Mouse (Mus musculus) layer of hippocampus, adult 2 months (tissue): ENCODE measurements around the gene Cfap61. TPM values are rescaled to one million over a fixed set of nuclear protein-coding genes. Genes with fewer than 3 reads are reported as not detected.

Experiments
- DNase-seq, 2 experiments: peaks; one replicate each; pipeline ENCODE4 v3.0.0; 2022; ENCODE audit warnings: low spot score in 2 of 2
- H3K27ac ChIP-seq: fragments of 200-600 bp; 2 replicates; pipeline ENCODE4 v1.8.1; 2022
- H3K4me3 ChIP-seq: fragments of 200-600 bp; 2 replicates; pipeline ENCODE4 v1.8.1; 2022; ENCODE audit warnings: mild to moderate bottlenecking
- CTCF ChIP-seq: fragments of 200-600 bp; conservative IDR thresholded peaks from 2 replicates; pipeline ENCODE4 v1.8.1; 2022; ENCODE audit warnings: antibody characterized with exemption, mild to moderate bottlenecking, moderate library complexity
- total RNA-seq, 2 experiments: library from RNA; stranded (reverse); gene quantifications; 2 replicates each; pipeline ENCODE4 v1.2.3; 2021

Cfap61 gene
- total RNA-seq, 2 experiments from 2014 or later: 2.0 to 2.2 TPM

DNA sequence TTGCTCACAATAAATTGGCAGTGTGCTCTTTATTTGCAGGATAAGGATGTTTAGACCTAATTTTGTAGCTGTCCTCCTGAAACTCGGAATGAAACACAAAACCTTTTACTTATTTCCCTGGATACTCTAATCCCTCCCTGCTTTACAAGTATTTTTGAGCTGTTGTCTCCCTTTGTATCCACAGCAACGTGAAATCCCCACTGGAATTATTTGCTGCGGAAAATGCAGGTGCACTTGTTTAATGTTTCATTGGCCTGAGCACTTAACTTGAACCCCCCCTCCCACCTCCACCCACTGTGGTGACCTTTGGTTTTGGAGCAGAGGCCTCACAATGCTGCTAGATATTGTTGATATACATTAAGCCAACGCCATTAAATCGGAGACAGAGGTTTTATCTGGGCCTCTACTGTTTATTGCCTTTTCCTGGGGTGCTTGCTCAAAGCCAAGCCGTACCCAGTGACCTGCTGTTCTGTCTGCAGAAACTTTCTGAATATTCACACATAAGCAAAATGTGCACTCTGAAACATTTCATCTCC, 154.6 kb downstream of the Cfap61 start:
- DNase-seq: no peak
- TF ChIP-seq CTCF: no peak
- Histone ChIP-seq H3K27ac (no peak overlapping the region), H3K4me3 (no peak overlapping the region)

DNA sequence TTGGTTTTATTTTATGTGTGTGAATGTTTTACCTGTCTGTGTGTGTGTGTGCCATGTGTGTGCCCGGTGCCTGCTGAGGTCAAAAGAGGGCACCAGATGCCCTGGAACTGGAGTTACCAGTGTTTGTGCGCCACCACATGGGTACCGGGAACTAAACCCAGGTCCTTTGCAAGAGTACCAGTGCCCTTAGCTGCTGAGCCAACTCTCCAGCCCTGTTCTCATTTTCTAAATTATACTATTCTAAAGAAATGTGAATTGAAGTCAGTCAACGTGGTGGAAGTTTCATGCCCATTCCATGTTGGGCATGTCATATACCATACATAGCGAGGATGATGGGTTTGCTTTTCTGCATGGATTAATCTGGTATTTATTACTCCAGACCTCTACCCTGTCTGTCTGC, 162.9 kb downstream of the Cfap61 start:
- H3K4me3 ChIP-seq: no peak overlapping the region
- no peak for TF ChIP-seq CTCF
- H3K27ac ChIP-seq: no peak overlapping the region
- DNase-seq: no peak

DNA sequence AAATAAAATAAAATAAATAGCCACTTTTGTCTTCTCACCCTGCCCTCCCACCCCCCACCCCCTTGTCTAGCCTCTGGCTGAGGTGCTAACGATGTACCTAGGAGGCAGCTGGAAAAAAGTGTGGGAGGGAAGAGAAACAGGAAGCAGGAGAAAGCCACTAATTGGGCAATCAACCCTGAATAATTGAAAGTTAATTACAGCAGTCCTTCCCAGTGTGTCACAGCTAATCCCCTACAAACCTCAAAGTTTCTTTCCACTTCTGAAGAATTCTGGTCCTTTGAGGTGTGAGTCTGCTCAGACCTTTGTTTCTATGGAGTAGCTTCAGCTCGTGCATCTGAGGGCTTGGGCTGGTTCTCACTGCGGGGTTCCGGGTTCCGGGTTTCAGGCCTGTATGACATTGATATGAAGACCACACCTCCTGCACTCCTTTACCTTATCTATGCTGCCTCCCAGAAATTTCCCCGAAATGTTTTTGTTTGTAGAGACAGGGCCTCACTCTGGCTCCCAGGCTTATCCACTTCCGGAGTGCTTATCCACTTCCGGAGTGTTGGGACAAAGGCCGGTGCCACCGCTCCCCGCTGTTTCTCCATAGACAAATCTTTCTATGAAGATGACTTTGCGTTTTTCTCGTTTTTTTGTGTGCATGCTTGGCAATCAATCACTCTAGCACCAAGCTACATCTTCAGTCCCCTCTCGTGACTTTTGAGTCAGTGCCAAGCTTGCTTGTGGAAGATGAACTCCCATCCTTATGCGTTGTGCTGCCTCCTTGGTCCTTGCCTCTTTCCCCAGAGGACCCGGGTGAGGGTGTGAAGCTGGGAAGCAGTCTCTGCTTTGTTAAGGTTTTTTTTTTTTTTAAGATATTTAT, 164.5 kb downstream of the Cfap61 start:
- no peak for DNase-seq
- no peak overlapping the region for H3K4me3 ChIP-seq
- no peak for TF ChIP-seq CTCF

DNA sequence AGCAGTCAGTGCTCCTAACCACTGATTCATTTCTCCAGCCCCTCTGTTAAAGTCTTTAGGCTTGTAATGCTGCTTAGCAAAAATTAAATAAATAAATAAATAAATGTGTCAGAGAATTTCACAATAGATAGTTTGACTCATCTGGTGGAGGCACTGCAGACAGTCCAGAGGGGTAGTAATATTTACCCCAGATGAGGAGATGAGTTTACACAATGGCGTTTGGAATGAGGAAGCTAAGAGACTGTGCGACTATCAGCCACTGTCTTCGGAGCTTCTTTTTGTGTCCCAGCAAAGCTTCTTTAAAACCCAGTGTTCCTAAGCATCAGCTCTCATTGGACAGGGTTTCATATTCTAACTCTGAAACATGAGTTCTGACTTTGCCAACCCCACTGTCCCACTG, 165.3 kb downstream of the Cfap61 start:
- DNase-seq: no peak
- Histone ChIP-seq H3K4me3 (no peak overlapping the region), H3K27ac (no peak overlapping the region)
- no peak for TF ChIP-seq CTCF

More for the DNA sequence above, 164.5 kb downstream of the Cfap61 start:
- H3K27ac ChIP-seq: no peak overlapping the region

DNA sequence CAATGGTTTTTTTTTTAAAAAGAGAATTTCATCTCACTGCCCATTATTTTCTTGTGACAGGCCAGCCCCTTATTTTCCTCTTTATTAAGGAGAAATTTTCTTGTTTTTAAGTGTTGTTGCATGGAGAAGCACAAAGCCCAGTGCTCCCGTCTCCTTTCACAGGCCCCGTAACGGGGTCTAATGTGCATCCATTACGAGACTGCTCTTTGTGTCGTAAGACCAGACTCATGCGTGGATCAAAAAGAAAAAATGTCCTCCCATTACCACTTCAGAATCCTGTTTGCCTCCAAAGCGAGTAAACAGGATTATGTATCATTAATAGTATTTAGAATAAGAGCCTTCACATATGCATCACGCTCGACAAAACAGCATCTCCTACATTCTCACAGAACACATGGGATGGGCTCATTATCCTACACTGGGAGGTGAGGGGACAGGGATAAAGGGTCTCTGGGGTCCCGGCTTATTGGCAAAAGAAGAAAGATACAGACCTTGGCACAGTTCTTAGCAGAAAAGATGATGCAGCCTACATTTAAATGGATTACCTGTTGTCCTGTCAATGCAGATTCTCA, 166.0 kb downstream of the Cfap61 start:
- no peak for DNase-seq
- Histone ChIP-seq H3K27ac (no peak overlapping the region), H3K4me3 (no peak overlapping the region)
- TF ChIP-seq CTCF: no peak

DNA sequence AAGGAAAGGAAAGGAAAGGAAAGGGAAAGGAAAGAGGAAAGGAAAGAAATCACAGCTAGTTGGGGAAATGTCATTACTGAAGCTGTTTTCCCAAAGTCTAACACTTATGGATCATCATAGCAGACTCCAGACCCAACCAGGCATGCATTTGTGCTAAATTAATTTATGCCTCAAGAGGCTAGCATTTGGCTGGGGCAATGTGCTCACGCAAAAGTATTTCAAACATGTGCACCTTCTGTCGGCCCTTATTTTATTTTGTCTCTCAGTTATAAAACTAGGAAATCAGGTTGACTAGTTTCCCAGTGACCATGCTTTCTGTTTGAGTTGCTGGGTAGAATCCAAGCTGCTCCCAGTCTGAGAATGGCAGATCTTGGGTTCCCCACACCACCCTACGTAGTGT, 168.0 kb downstream of the Cfap61 start:
- H3K4me3 ChIP-seq: no peak overlapping the region
- no peak overlapping the region for H3K27ac ChIP-seq
- TF ChIP-seq CTCF: no peak
- DNase-seq: no peak

DNA sequence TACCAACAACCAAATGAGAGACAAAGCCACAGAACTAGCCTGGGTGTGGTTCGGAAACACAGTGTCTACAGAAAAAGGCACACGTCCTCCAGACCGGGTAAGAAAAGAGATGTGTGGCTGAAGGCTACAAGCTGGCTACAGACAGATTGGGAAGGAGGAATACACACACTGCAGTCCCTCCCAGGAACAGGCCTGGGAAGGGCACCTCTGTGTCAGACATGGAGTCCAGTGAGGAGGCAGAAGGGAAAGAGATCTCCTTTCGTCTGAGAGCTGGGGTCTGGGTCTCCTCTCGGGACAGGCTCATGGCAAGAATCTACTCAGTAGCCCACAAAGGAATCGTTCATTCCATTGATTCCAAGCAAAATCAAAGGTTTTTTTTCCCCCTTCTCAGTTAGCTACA, 170.8 kb downstream of the Cfap61 start:
- Histone ChIP-seq H3K4me3 (no peak overlapping the region), H3K27ac (no peak overlapping the region)
- DNase-seq: no peak
- TF ChIP-seq CTCF: no peak

DNA sequence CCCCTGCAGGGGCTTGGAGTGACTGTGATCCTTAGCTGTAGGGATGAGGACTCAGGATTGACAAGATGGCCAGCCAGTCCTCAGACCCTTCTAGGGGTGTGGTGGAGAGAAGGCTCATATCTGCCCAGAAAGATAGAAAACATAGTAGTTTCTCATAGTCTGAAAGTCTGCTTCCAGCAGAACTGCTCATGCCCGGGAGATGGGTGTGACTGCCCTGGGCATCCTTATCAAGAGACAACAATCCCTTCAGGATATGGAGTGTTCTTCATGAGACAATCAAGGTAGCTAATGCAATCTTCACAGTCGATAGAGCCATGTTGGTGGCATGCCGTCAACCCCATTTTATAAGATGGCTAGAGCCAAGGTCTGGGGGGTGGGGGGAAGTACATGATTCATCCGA, 173.4 kb downstream of the Cfap61 start:
- no peak for DNase-seq
- H3K4me3 ChIP-seq: no peak overlapping the region
- no peak overlapping the region for H3K27ac ChIP-seq
- TF ChIP-seq CTCF: no peak

DNA sequence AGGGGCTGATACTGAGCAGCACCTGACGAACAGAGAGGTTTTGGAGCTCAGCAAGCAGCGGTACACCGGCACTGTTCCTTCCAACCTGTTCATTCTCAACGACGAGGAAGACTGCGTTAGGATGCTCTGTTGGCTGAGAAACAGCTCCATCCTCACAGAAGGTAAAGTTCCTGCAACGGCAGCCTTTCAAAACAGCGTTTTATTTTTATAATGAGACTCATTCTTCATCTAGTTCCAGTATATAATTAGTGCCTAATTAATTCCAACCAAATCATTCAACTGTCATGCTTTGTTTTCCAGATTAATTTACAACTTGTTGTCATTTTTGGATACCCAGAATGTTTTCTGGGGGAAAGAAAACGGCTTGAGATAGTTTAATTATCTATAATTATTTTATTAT, 175.3 kb downstream of the Cfap61 start:
- no peak for TF ChIP-seq CTCF
- DNase-seq: no peak
- Histone ChIP-seq H3K4me3 (no peak overlapping the region), H3K27ac (no peak overlapping the region)

DNA sequence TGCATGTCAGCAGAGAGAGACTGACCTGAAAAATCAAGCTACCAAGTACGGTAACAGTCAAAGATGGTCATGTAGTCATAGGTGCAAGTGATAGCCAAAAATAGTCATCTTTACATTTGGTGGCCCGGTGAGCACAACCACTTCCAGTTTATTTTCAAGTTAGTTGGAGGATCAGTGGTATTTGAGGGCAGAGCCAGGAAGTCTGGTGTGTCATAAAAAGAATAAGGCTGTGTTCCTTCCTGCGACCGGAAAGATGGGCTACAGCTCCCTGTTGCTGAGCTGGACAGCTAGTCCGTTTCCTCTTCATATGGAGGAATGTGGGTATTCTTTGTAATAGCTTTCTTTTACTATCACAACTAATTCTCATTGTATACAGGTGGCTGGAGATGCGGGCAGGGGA, 181.7 kb downstream of the Cfap61 start:
- DNase-seq: no peak
- TF ChIP-seq CTCF: no peak
- Histone ChIP-seq H3K27ac (no peak overlapping the region), H3K4me3 (no peak overlapping the region)

DNA sequence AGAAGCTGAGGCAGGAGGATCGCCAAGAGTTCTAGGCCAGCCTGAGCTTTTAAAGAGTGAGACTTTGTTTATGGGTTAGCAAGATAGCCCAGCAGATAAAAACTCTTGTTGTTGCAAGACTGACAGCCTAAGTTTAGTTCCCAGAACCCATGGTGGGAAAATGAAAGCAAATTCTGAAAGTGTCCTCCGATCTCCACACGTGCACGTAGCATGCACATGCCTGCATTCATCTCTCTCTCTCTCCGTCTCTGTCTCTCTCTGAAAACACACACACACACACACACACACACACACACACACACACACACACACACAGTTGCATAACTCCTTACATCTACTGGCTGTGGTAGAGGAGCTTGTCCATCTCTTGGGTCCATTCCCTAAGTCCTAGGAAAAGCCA, 182.1 kb downstream of the Cfap61 start:
- no peak for DNase-seq
- no peak for TF ChIP-seq CTCF
- H3K27ac ChIP-seq: no peak overlapping the region
- H3K4me3 ChIP-seq: no peak overlapping the region

DNA sequence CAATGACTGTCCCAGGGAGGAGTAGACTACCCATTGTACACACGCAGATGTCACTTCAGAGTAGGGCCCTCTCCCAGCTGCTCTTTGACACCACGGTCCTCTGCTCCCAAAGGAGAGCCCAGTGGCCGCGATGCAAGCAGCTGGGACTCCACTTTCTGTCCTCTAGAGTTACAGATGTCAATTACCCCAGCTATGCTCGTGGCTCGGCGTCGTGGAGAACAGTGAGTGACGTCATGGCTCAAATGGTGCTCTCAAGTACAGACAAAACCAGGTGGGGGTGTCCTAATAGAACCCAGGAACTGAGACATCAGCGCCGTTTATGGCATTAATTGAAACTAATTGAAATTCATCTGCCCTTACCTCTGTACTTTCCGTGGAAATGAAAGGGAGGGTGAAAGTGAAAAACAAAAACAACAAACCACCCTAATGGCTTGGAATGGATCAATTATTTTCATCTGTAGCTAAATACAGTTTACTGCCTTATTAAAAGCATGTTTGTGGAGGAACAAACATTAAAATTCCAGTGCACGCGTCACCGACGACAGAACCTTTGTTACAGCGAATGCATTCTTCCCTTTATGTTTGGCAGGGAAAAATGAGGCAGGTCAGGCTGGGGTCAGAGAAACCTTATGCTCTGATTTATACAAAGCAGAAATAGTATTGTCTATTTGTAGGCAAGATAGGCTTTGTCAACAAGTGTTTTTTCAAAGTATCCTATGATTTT, 182.8 kb downstream of the Cfap61 start:
- TF ChIP-seq CTCF: no peak
- H3K27ac ChIP-seq: no peak overlapping the region
- no peak overlapping the region for H3K4me3 ChIP-seq
- DNase-seq: no peak

DNA sequence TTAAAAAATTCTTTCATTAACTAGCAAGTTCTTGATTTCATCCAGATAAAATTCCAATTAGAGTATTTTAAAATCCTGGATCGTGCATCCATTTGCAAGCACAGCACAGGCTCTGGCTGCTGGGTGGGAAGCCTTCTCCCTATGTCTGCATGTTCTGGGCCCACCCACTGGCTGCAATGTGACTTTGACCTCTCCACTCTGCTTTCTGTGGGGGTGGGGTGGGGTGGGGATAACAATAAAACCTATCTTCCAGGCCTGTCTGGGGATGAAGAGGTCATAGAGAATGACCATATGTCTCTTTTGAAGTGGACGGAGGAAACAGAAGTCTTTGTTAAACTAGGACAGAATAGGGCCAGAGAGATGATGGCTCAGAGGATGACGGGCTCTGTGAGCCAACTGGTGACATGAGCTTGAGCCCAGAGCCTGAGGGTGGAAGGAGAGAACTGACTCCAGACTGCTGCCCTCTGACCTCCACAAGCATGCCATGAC, 183.4 kb downstream of the Cfap61 start:
- no peak for DNase-seq
- Histone ChIP-seq H3K27ac (no peak overlapping the region), H3K4me3 (no peak overlapping the region)
- TF ChIP-seq CTCF: no peak
